Comparison of ENCODE assay signal across 7 mouse cellular contexts in genomic region chr8:70729808-70730475, GRCm38 (mm10). TPM values are rescaled to one million over a fixed set of nuclear protein-coding genes. Genes with fewer than 3 reads are reported as not detected.
DNase-seq lines count a peak whose midpoint lies in the region; ATAC-seq and TF ChIP-seq lines count a peak whose summit lies in the region.

No protein-coding gene starts in this region.

- H3K27me3 ChIP-seq in embryonic facial prominence, embryonic 14.5 days (replicated peaks; ENCODE audit: control insufficient read depth, insufficient read depth, low read length), result peaks cover 41% of the 10 kb centered on the region
- H3K27me3 ChIP-seq in limb, embryonic 10.5 days (ENCODE audit: low read depth, poor library complexity, severe bottlenecking), result peaks cover 75% of the 10 kb centered on the region
- peaks cover 14% of the 10 kb centered on the region for H3K27me3 ChIP-seq in midbrain, postnatal 0 days (ENCODE audit: insufficient read depth, low read length)

- no peak overlapping the region for H3K27ac ChIP-seq in embryonic facial prominence, embryonic 14.5 days (replicated peaks; ENCODE audit: low read depth, low read length)
- H3K27ac ChIP-seq in limb, embryonic 10.5 days, result no peak overlapping the region
- no peak overlapping the region for H3K27ac ChIP-seq in midbrain, postnatal 0 days (ENCODE audit: low read depth, low read length)

- H3K9ac ChIP-seq in embryonic facial prominence, embryonic 14.5 days (ENCODE audit: low read depth, low read length), result peak overlapping the region; percentile 30; the same call in 1 of the 2 replicates
- H3K9ac ChIP-seq in midbrain, postnatal 0 days (replicated peaks; ENCODE audit: low read length, poor library complexity, severe bottlenecking), result 0 out of 2 replicates have a peak overlapping the region, but pooled peaks have one; percentile 2

- peak; percentile 41 for TF ChIP-seq CTCF in midbrain, postnatal 0 days (IDR thresholded peaks at IDR 0.05)

- peak overlapping the region; percentile 49 for H3K4me2 ChIP-seq in embryonic facial prominence, embryonic 14.5 days (ENCODE audit: low read depth, low read length)
- H3K4me2 ChIP-seq in midbrain, postnatal 0 days (ENCODE audit: low read depth, low read length, poor library complexity, severe bottlenecking), result peak overlapping the region; percentile 23; the same call in 1 of the 2 replicates

- peak overlapping the region; percentile 25 for H3K4me3 ChIP-seq in embryonic facial prominence, embryonic 14.5 days (ENCODE audit: low read depth, low read length)
- H3K4me3 ChIP-seq in limb, embryonic 10.5 days, result peak overlapping the region; percentile 45
- H3K4me3 ChIP-seq in midbrain, postnatal 0 days (ENCODE audit: low read depth, low read length), result peak overlapping the region; percentile 9; the same call in 1 of the 2 replicates

- no peak for ATAC-seq in embryonic facial prominence, embryonic 14.5 days (ENCODE audit: low read depth)
- ATAC-seq in midbrain, postnatal 0 days (ENCODE audit: low FRiP score), result no peak

- no peaks in the 10 kb centered on the region for H3K9me3 ChIP-seq in embryonic facial prominence, embryonic 14.5 days (ENCODE audit: control insufficient read depth, low read length)
- no peaks in the 10 kb centered on the region for H3K9me3 ChIP-seq in limb, embryonic 10.5 days (replicated peaks)
- H3K9me3 ChIP-seq in midbrain, postnatal 0 days (ENCODE audit: low read length), result no peaks in the 10 kb centered on the region

- H3K4me1 ChIP-seq in embryonic facial prominence, embryonic 14.5 days (ENCODE audit: control insufficient read depth, insufficient read depth, low read length), result no peaks in the 10 kb centered on the region
- peaks cover 8% of the 10 kb centered on the region for H3K4me1 ChIP-seq in limb, embryonic 10.5 days
- H3K4me1 ChIP-seq in midbrain, postnatal 0 days (ENCODE audit: insufficient read depth, low read length), result no peaks in the 10 kb centered on the region

- no peaks in the 10 kb centered on the region for H3K36me3 ChIP-seq in embryonic facial prominence, embryonic 14.5 days (ENCODE audit: control insufficient read depth, insufficient read depth, low read length)
- no peaks in the 10 kb centered on the region for H3K36me3 ChIP-seq in limb, embryonic 10.5 days
- no peaks in the 10 kb centered on the region for H3K36me3 ChIP-seq in midbrain, postnatal 0 days (ENCODE audit: insufficient read depth, low read length)

- DNase-seq in right cerebral cortex, postnatal 14 days, result peak; percentile 4
- no peak for DNase-seq in right cerebral cortex, postnatal 4 days
- no peak for DNase-seq in embryonic facial prominence, embryonic 14.5 days (ENCODE audit: low spot score)
- DNase-seq in limb, embryonic 10.5 days (ENCODE audit: low spot score), result no peak
- DNase-seq in midbrain, postnatal 0 days (ENCODE audit: low spot score), result no peak
- DNase-seq in adipocyte (ENCODE audit: low spot score), result no peak
- DNase-seq in left cerebral cortex, postnatal 36 days (ENCODE audit: low spot score in 2 of 2), result no peak

- intact Hi-C loops in left cerebral cortex, postnatal 36 days (cut with DNase I), result no loop called here

- 5% methylated on average over 34 of the region's 34 CpGs for whole genome bisulfite sequencing in embryonic facial prominence, embryonic 14.5 days
- WGBS in limb, embryonic 10.5 days, result 4% methylated on average over 34 of the region's 34 CpGs
- WGBS in midbrain, postnatal 0 days, result 8% methylated on average over 34 of the region's 34 CpGs

RNA-seq across cellular contexts. Expression of gene Pde4c, which starts 6.4 kb away (rescaled TPM):
- polyA plus RNA-seq in embryonic facial prominence, embryonic 14.5 days (2014; fragmentation: Nextera tagmentation; extraction: Ambion mirVana), result 0.16 and 0.22 TPM in 2 replicates
- 0.10 and 0.25 TPM in 2 replicates for polyA plus RNA-seq in limb, embryonic 10.5 days (2016; fragmentation: Nextera tagmentation; extraction: Ambion mirVana)
- 0.77 and 1.5 TPM in 2 replicates for total RNA-seq in midbrain, postnatal 0 days (2014; rRNA removed)
- 0.21 and 0.39 TPM in 2 replicates for polyA plus RNA-seq in midbrain, postnatal 0 days (2015; fragmentation: Nextera tagmentation; extraction: Ambion mirVana)
- total RNA-seq in left cerebral cortex, postnatal 36 days (2021), result 1 to 10 TPM in 1 of 2 experiments, under 1 TPM in 1; 0.89 to 2.0 TPM

RNA-seq across cellular contexts. Expression of gene Gm3336, which starts 11.6 kb away (rescaled TPM):
- not detected in 2 replicates for polyA plus RNA-seq in embryonic facial prominence, embryonic 14.5 days (2014; fragmentation: Nextera tagmentation; extraction: Ambion mirVana)
- not detected in 2 replicates for polyA plus RNA-seq in limb, embryonic 10.5 days (2016; fragmentation: Nextera tagmentation; extraction: Ambion mirVana)
- total RNA-seq in midbrain, postnatal 0 days (2014; rRNA removed), result not detected in 2 replicates
- polyA plus RNA-seq in midbrain, postnatal 0 days (2015; fragmentation: Nextera tagmentation; extraction: Ambion mirVana), result not detected in 2 replicates
- total RNA-seq in left cerebral cortex, postnatal 36 days (2021), result not detected

RNA-seq across cellular contexts. Expression of gene Rab3a, which starts 24.5 kb away (rescaled TPM):
- polyA plus RNA-seq in embryonic facial prominence, embryonic 14.5 days (2014; fragmentation: Nextera tagmentation; extraction: Ambion mirVana), result 36.3 and 39.0 TPM in 2 replicates
- polyA plus RNA-seq in limb, embryonic 10.5 days (2016; fragmentation: Nextera tagmentation; extraction: Ambion mirVana), result 7.1 and 10.8 TPM in 2 replicates
- total RNA-seq in midbrain, postnatal 0 days (2014; rRNA removed), result 649 and 670 TPM in 2 replicates
- polyA plus RNA-seq in midbrain, postnatal 0 days (2015; fragmentation: Nextera tagmentation; extraction: Ambion mirVana), result 726 and 813 TPM in 2 replicates
- 100 to 1,000 TPM; 824 to 964 TPM for total RNA-seq in left cerebral cortex, postnatal 36 days (2021)

RNA-seq across cellular contexts. Expression of gene Iqcn, which starts 26.7 kb away (rescaled TPM):
- not detected in 2 replicates for polyA plus RNA-seq in embryonic facial prominence, embryonic 14.5 days (2014; fragmentation: Nextera tagmentation; extraction: Ambion mirVana)
- not detected in 2 replicates for polyA plus RNA-seq in limb, embryonic 10.5 days (2016; fragmentation: Nextera tagmentation; extraction: Ambion mirVana)
- 0.22 TPM in 1 of 2 replicates, not detected in the other for total RNA-seq in midbrain, postnatal 0 days (2014; rRNA removed)
- 0.06 and 0.07 TPM in 2 replicates for polyA plus RNA-seq in midbrain, postnatal 0 days (2015; fragmentation: Nextera tagmentation; extraction: Ambion mirVana)
- under 1 TPM; 0.10 to 0.34 TPM for total RNA-seq in left cerebral cortex, postnatal 36 days (2021)

RNA-seq across cellular contexts. Expression of gene Mpv17l2, which starts 30.8 kb away (rescaled TPM):
- polyA plus RNA-seq in embryonic facial prominence, embryonic 14.5 days (2014; fragmentation: Nextera tagmentation; extraction: Ambion mirVana), result 34.2 and 36.5 TPM in 2 replicates
- polyA plus RNA-seq in limb, embryonic 10.5 days (2016; fragmentation: Nextera tagmentation; extraction: Ambion mirVana), result 25.2 and 29.9 TPM in 2 replicates
- 27.8 and 29.2 TPM in 2 replicates for total RNA-seq in midbrain, postnatal 0 days (2014; rRNA removed)
- 43.7 and 45.8 TPM in 2 replicates for polyA plus RNA-seq in midbrain, postnatal 0 days (2015; fragmentation: Nextera tagmentation; extraction: Ambion mirVana)
- total RNA-seq in left cerebral cortex, postnatal 36 days (2021), result 10 to 100 TPM; 33.9 to 41.5 TPM

Comparison
In these comparisons a context has a peak if more than half of its experiments do, and no peak if none do; other contexts are left out.
1. RNA of gene Rab3a, which starts 24.5 kb away (polyA plus RNA-seq): 726 to 813 TPM in midbrain, postnatal 0 days; 36.3 to 39.0 TPM in embryonic facial prominence, embryonic 14.5 days and 7.1 to 10.8 TPM in limb, embryonic 10.5 days; every median in the first group is over 10 times any median in the second.
2. Peak in every context shown above with its lines, with median percentiles within 50 percentile points of each other: H3K4me3 ChIP-seq.